Mouse (Mus musculus): Measurements from ENCODE around the gene Matn4.

Gene Matn4

DNA sequence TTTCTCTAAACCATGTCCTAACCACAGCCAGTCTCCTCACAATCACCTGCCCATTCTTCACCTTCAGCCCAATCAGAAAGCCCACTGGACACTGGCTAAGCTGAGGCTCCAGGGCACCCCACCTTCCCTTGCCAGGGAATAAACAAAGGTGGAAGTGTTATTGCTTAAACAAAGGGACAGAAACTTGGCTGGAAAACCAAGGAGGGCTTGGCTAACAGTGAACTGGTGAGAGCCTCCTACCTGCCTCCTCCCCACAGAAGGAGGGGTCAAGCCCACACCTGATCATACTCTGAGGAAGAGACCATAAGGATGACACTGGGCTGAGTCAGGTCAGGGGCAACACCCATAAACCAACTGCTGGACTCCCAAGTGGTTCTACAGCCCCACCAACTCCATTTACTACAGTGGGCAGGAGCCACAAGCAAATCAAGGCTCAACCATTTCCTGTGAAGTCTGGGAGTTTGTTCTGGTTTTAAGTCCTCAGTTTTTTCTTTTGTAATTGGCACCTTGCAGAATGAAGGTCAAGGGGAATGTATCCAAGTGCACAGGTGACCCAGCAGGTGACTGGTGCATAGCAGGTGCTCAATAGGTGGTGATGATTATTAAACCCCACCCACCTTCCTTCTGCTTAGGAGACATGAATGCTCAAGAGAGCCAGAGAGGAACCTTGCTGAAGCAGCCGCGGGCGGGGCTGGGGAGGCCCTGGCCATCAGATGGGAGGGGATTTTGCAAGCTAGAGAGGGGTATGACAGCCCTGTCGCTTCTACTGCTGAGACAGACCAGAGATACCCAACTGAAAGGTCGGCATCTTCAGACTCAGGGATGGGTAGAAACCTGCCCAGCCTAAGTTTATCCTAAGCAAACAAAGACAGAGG lies 30.5 kb upstream of the Matn4 start:
- DNase-seq = peak; percentile 62

DNA sequence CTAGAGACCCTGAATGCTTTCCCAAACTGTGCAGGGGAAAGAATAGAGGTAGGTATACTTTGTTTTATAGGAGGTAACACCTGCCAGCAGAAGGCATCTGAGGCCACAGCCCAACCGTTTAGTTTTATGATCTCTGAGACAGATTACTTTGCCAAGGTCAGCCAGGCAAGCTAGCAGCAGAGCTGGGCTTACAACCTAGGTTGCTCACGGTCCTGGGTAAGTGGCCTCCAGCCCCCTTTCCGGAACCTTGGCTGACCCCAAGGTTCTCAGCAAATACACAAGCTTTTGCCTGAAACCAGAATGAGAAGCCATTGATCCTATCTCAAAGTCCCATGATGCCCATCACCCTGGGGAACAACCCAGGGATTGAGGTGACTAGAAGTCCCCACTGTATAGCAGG lies 29.7 kb upstream of the Matn4 start:
- peak; percentile 50 for DNase-seq

DNA sequence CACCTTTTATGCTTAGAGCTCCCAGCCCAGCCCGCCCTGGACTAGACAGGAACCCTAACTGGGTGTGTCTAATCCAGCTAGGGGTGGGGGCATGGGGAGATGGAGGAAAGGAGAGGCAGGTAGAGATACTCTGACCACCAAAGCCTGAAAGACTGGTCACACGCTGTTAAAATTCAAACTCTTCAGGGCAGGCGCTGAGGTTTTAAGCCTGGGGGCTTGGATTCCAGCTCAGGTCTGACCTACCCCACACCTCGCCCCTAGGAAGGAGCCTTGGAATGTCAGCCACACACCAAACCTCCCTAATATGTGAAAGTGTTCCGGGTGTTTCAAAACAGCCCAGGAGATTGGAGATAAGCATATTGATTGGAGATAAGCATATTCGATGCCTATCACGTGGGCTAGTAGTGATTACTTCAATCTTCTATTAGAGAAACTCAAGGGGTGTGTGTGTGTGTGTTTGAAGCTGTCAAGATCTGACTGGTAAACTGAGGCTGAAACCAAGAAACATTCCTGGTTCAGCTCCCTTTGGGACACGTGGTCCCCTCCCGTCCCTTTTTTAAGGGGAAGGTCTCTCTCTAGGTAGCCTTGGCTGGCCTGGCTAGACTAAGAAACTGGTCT lies 28.4 kb upstream of the Matn4 start:
- DNase-seq = no peak

DNA sequence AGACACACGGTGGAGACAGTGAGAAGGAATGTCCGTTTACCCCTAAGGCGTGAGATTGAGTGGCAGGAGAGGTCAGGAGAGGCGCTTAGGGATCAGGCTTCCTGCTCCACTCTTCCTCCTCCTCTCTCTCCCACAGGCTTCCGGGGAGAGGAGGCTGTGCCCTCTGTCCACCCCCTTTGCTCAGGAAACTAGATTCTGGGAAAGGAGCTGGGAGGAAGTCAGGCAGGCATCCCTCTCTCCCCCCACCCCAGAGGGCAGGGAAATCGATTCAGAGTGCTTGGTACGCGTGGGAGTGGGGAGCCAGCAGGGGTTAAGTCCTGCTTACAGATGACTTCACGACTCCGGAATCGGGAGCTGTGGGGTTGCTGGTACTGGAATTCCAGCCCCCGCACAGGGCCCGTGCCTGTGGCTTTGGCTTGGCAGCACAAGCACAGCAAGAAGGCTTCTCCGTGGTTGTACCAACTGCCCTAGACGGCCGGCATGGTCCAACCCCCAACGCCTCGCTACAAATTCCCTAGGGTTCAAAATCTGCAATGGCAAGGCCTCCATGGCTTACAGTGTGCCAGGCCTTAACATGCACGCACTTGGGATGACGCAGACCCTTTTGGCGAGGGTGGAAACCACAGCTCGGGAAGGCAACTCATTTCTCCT lies 27.7 kb upstream of the Matn4 start:
- peak; percentile 69 for DNase-seq

DNA sequence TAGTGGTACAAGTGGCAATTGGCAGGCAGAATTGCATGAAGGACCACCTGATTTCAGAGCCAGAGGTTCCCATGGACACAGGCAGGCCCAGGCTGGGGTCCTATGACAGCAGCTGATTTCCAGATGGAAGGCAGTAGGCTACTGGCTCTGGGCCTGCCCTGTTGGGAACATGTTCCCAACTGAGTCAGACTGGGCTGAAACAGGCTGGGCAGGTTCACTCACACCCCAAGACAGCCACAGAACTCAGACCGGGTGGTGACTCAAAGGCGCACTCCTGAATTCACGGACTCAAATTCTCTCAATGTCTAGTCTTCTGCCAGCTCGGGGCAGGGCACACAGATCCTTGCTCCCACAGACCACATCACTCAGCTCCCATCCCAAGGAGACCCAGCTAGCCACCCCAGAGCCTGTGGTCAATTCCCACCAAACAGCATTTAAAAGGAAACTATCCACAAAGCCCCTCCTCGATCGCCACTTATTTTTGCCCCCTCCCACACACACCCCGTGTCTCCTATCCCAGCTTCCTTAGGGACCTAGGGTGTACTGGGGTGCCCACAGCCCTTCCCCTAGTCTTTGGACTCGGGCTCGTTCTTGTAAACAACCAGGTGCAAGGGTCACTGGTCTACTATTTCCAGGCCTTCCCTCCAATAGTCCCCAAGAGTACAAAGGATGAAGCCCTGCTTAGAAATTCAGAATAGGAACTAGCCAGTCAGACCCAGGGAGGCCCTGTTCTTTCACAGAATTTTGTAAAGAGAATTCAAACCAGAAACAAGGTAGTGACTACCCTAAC lies 26.9 kb upstream of the Matn4 start:
- no peak for DNase-seq

DNA sequence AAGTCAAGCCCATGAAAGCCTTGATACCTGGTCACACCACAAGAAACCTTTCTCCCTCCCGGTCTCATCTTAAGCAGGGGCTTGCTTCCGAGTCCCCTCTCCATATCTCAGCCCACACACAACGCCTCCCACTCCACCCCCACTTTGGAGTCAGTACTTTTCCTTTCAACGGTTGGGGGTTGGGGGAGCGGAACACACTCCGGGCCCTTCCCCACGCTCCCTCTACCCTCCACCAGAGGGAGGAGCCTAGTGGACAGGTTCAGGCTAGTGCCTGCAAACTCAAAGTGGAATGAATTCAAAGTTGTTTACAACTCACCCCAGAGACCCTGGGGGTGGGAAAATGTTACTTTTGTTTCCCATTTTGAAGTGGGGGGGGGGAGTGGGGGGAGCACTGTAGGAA lies 25.7 kb upstream of the Matn4 start:
- DNase-seq = peak; percentile 71

DNA sequence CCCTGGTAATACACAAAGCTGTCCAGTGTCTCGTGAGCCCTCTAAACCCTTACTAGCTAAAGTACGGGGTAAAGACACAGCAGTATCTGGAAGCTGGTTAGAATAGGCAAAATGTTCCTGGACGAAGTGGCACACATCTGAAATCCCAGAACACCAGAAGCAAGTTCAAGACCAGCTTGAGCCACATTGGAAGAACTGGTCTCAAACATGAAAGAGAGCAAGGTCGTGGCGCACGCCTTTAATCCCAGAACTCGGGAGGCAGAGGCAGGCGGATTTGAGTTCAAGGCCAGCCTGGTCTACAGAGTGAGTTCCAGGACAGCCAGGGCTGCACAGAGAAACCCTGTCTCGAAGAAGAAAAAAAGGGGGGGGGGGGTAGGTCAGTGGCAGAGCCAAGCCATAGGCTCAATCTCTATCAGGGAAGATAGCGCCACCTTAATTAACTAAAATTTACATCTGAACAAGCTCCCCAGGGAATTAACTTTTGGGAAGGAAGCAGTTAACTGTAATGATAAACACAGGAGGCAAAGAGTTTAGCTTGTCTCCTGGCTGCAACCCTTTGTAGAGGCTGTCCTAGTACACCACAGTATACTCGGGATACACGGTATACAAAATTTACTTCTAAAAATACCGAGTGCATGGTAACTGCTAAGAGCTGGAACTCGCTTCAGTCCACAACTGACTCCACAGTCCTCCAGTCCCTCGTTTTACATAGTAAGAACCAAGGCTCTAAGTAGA lies 25.1 kb upstream of the Matn4 start:
- no peak for DNase-seq

DNA sequence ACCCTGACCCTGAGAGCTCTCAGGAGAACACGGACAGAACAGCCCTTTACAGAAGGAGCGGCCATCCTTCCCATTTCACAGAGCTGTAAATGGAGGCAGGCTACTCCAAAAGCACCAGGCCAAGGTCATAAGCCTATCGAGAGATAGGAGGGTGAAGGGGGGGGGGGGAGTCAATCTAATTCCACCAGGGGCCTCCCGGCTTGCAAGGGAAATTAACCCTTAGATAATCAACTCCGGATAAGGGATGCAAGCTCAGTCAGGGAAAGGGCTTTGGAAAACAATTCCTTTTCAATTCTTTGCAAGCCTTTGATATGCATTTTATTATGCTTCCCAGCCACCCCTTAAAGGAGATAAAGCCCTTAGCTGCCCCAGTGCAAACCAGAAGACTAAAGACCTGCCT lies 23.5 kb upstream of the Matn4 start:
- no peak for DNase-seq

DNA sequence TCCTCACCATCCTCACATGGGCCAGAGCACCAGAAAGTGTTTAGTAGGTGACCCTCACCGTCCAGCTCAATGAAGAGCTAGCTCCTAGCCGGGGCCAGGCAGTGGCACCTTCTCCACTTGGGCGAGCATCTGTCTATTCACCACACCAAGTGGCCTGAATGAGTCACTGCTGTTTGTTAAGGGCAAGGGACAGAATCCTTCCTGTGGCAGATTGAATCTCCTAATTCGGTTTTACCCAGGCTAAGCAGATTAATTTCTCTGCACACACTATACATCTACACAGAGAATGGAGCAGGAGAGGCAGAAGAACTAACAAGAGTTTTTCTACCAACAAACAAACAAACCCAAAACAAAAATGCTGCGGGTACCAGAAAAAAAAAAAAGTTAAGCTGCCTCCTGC lies 22.0 kb upstream of the Matn4 start:
- DNase-seq = no peak

DNA sequence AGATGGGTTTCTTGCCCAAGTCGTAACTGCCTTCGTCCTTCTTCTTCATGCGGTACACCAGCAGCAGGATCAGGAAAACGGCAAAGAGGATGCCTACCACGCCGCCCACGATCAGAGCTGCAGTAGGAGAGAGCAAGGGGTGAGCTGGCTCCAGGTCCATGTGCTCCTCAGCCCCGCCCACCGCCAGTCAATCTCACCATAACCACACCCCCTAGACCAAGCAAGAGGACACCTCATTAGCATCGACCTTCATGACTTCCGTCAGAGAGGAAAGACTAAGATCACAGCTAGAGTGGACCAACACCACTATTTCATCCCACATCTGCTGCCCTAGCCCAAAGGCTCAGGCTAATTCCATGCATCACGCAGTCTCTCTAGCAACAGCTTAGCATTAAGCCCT lies 21.2 kb upstream of the Matn4 start:
- DNase-seq = peak; percentile 62

DNA sequence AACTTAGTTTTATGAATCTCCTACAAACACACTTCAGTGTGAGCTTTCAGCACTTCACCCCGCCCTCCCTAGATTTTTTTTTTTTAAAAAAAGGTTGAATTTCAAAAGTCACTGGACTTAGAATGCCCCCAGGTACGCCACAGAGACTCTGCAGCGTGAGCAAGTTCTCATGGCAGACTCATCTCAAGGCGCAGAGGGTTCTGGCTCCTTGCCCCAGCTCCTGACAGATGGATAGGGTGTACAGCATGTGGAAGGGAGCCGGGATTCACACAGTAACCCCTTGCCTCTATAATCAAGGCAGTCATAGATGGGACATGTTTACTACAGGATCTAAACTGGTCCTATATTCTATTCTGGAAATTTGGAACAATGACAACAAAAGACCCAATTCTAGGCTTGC lies 20.4 kb upstream of the Matn4 start:
- peak; percentile 52 for DNase-seq

DNA sequence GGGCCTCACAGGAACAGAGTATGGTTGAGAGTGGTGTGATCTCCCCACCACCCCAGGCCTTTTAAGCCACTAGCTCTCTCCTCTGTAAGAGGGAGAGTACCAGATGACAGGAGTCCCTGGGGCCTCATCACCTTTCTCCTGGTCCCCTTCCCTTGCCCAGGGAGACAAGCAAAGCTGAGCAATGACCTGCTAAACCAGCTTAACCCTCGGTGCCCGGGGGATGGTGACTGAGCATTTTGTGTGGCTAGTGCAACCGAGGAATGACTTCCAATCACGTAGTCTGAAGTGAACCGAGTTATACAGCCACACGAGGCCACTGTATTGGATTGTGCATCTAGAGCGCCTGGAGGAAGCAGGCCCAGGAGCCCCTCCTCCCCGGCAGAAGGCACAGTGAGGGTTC lies 19.4 kb upstream of the Matn4 start:
- no peak for DNase-seq

DNA sequence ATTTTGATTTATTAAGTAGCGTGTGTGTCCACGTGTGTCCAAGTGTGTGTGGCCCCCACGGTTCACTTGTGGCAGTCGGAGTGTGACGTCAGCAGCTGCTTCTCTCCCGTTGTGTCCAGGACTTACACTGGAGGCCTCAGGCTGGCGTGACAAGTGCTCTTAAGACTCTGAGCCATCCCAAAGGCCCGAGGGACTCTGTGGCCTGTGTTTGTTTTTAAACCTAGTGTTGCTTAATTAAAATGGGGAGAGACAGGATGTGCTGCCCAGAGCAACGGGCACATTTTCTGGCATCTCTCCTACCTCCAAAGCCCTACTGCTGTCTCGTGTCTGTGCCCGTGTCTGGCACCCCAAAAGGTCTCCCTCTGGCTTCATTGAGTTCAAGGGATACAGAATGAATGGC lies 18.5 kb upstream of the Matn4 start:
- no peak for DNase-seq

DNA sequence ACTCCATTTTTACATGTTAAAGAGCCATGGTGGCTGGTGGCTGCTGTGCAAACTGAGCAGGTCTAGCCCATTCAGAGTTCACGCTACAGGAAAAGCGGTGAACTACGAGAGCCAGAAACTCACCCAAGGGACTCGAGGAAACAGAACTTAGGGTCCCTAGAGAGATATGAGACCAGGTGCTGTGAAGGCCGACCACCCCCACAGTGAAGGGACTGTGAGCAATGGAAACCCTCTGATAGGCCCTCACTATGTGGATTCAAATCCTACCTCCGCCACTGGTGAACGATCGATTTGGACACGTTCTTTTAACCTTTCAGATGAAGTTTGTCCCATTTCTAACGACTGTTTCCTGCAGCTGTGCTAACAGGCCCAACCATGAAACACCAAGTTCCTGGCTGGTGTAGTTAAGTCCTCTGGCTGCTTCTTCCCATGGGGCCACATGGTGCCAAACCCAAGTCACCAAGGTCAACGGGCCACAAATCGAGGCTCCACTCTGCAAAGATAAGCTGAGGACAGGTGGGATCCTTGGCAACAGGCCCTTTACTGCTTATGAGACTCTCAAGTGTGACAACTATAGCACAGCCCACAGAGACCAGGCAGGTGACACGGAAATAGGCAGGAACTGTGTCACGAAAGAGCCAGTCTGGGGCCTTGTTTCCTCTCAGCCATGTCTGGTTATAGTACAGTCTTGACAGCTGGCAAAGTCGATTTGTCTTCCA lies 17.9 kb upstream of the Matn4 start:
- no peak for DNase-seq

DNA sequence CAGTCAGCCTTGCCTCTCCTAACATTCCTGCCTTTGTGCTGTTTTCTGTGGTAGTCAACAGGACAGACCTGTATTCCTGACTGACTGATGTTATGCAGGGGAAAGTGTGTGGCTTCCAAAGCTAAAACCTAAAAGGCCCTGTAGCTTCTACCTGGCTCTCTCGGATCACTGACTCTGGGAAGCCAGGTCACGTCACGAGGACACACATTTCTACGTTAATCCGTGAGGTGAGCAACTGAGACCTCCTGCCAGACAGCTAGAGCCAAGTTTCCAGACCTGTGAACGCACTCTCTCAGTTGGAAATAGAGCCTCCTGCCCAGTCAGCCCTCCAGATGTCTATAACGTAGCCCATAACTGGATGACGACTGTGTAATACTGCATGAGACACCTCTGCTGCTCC lies 17.0 kb upstream of the Matn4 start:
- peak; percentile 69 for DNase-seq

DNA sequence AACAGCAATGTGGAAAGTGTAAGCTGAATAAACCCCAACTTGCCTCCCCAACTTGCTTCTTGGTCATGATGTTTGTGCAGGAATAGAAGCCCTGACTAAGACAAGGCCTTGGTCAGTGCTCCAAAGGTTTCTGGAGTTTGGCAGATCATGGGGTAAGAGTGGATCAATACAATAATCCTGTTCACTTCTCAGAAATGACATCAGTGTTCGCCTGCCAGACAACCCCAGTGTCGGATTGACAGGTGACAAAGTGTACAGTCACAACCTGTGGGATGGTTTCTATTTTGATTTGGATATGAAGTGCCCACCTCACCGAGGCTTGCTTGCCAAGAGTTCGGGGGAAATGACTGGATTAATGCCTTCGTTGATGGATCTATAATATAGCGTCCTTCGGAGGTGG lies 16.3 kb upstream of the Matn4 start:
- DNase-seq = no peak

DNA sequence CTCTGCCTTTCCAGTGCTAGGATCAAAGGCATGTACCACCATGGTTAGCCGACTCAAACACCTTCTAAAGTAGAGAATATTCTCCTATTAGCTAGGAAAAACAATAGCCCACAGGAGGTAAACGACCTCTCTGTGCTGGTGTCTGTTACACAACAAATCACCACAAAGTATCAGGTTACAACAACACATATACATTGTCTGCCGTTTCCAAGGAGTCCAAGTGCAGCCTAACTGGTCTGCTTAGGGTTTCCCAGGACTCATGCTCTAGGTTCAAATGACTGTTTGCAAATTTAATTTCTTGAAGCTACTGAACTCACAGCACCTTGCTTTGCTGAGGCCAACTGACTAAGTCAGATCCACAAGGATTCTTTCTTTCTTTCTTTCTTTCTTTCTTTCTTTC lies 14.5 kb upstream of the Matn4 start:
- no peak for DNase-seq

DNA sequence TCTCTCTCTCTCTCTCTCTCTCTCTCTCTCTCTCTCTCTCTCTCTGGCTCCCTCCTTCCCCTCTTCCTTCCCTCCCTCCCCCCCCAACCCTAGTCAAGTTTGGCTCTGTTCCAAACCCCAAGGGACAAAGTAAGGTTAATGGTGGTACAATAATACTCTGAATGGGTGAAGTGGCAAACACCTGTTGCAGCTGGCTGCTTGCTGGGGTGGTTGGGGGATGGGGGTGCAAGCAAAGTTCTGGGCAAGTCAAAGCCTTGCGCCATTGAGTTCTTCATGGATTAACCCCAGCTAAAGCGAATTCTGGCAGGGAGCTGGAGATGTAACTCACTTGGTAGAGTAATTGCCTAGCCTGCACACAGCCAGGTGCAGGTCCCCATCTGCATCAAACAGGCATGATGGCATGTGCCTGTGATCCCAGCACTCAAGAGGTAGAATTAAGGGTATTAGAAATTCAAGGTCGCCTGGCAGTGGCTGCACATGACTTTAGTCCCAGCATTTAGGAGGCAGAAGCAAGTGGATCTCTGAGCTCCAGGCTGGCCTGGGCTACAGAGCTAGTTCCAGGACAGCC lies 13.4 kb upstream of the Matn4 start:
- DNase-seq = peak; percentile 60

DNA sequence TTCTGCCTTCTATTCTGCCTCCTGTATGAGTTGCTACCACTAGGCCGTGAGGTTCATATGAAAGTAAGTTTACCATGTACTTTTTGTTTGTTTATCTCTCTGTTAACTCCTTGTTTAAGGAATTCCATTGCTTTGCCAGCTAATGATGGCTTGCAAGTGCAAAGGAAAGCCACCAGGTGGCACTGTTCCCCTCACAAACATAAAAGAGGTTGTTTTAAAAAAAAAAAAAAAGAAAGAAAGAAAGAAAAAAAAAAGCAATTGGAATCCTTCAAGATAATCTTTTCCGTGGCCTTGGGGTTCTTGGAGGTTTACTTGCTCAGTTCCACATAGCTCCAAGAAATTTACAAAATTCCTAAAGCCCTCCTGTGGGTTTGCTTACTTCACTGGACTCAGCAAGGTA lies 12.2 kb upstream of the Matn4 start:
- no peak for DNase-seq

DNA sequence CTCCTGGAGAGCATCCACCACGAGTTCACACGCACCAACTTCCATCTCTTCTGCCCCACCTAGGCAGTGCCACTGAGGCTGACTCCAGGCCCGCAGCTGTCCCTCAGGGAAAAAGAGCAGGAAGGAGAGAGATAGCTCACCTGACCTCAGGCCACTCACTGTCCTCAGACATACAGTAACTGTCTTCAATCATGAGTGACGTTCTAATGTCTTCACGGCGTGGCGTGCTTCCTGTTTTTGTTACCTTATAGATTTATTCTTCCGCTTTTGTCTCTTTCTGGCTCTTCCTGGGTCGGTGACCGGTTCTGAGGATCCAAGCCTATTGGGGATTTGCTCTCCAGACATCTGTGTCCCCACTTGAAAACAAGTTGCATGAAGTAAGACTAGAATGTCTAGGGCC lies 9.6 kb upstream of the Matn4 start:
- DNase-seq = no peak

DNA sequence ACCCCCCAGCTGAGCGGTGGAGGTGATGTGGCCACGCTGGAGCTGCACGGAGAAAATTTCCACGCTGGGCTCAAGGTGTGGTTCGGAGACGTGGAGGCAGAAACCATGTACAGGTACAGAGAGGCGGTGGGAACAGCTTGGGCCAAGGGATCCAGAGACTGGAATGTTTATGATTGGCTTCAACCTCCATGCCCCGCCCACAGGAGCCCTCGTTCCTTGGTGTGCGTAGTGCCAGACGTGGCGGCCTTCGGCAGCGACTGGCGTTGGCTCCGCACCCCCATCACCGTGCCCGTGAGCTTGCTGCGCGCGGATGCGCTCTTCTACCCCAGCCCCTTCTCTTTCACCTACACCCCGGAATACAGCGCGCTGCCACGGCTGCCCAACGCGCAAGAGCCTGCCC lies 9.2 kb upstream of the Matn4 start:
- DNase-seq = no peak

DNA sequence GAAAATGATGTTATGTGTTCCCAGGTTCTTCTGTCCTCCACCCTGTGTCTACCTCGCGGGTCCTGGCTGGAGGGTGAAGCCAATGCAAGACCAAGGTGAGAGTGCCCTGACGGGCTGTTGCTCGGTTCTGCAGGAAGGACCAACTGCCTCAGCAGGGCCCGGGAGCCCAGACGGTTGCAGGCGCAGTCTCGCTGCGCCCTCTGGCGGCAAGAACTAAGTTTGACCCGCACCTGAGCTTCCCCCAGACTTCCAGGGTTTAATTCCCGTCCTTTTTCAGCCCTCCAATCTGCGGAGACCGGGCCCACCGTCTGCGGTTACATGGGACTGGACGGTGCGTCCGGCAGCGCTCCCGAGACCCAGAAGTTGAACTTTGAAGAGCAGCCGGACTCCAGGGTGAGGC lies 2.7 kb upstream of the Matn4 start:
- peak; percentile 76 for DNase-seq
